Mouse (Mus musculus): ENCODE measurements around the gene Ccn1.

- TF ChIP-seq CTCF (IDR thresholded peaks at IDR 0.05; ENCODE audit: control insufficient read depth, insufficient read depth, low read length) = no peak
- TF ChIP-seq POLR2A (IDR thresholded peaks at IDR 0.05; ENCODE audit: borderline replicate concordance, control insufficient read depth, low read depth, low read length) = no peak
Measured at GRCm38 (mm10) chr3:145628643-145629042, 21.1 kb downstream of the Ccn1 start.
